Mouse (Mus musculus) monocyte, adult 5-6 weeks (primary cell): ENCODE results near the gene Orai1. TPM values are rescaled to one million over a fixed set of nuclear protein-coding genes. Genes with fewer than 3 reads are reported as not detected.
A peak's percentile ranks its signal among the peaks of the same experiment; 100 is the strongest.

ENCODE experiments used
- ATAC-seq: fragments of 153-309, 156-312 bp; replicated peaks from 2 replicates; pipeline ENCODE4 v1.8.0; 2017; ENCODE audit warnings: mild to moderate bottlenecking; ENCODE audit not compliant: low TSS enrichment, insufficient number of reproducible peaks, severe bottlenecking, poor library complexity, low FRiP score
- total RNA-seq: library from RNA; stranded (forward); fragments of 200-1000, 200-491, 200-594 nt; gene quantifications from 3 replicates; pipeline ENCODE4 v1.2.3, GENCODE M21; 2017

Gene Orai1
- total RNA-seq, 1 experiment from 2014 or later: 17.2 TPM

DNA sequence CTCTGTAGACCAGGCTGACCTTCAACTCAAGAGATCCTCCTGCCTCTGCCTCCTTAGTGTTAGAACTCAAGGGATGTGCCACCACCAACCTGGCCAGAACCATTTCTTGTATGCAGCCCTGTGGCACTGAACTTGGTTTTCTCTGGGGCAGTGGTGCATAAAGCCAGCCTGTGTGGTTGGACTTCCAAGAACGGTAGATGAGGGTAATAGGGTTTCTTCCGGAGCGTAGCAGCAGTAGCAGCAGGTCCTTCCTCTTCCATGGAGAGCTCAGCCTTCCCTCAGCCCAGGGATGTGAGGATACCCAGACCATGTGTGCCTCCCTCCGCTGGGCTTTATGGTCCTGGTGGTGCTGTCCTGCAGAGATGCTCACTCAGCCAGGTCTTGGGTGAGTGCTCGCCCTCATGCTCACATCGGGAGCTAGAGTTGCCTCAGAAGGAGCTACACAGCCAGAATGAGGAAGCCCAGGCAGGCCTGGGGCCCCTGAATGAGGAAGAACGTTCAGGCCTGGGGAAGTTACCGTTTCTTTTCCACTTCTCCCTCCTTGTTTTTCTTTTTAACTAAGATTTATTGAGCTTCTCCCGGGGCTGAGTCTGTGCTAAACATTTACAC, 10.2 kb downstream of the Orai1 start:
- peak; percentile 93 for ATAC-seq

- no peak for ATAC-seq
Observed at GRCm38 (mm10) chr5:123026414-123026813, 11.5 kb downstream of the Orai1 start.

GRCm38 (mm10) chr5:123027436-123027835, 12.6 kb downstream of the Orai1 start:
- peak; percentile 24; the same call in 1 of the 2 replicates for ATAC-seq

DNA sequence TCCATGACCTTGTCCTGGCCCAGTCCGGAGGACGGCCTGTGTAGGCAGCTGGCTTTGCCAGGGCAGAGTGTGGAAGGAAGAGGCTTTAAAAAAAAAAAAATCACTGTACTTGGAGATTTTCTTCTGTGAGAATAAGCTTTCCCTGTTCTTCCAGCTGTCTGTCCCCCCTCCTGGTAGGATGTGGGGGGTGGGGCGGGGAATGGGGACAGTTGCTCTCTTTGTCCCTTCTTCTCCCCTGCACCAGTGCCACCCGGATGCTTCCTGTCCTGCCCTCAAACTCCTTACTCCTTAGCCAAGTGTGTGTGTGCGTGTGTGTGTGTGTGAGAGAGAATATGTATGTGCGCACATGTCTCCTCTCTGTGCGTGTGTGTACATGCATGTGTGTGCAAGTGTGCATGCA, 14.9 kb downstream of the Orai1 start:
- ATAC-seq: no peak

GRCm38 (mm10) chr5:123031312-123031711, 16.4 kb downstream of the Orai1 start:
- no peak for ATAC-seq

DNA sequence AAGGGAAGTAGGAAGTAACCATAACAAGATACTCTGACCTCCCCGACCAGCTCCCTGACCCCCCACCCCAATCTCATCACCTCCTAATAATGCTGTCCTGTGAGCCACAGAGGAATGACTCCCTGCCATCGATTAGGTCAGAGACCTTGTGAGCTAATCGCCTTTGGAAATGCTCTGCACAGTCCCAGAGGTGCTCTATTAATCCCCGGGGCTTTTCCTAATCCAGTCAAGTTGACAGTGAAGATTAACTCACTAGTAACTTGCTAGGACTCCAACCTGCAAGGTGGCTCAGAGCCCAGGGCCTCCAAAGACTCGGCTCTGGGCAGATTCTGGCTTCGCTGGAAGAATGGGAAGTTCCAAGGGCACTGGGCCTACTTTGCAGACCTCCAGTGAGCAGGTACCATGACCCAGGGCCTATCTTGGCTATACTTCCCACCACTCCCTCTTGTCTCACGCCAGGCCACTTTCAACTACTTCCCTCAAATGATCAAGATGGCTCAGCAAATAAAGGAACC, 18.8 kb downstream of the Orai1 start:
- no peak for ATAC-seq

- ATAC-seq: no peak
Observed at GRCm38 (mm10) chr5:123035089-123035488, 20.2 kb downstream of the Orai1 start.

- no peak for ATAC-seq
Observed at GRCm38 (mm10) chr5:123035564-123035963, 20.7 kb downstream of the Orai1 start.

DNA sequence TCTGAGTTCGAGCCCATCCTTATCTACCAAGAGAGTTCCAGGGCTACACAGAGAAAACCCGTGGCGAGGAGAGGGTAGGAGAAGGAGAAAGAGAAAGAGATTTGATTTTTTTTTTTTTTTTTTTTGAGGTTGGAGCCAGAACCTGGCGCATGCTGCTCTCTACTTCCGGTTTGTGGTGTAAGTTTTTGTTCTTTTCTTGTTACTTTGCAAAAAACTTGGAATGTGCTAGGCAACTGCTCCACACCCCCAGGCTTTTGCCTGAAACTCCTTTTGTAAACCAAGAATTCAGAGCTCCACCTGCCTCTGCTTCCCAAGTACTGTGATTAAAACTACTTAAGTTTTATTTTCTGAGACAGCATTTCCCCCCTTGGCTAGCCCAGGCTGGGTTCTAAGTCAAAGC, 23.2 kb downstream of the Orai1 start:
- ATAC-seq: no peak

DNA sequence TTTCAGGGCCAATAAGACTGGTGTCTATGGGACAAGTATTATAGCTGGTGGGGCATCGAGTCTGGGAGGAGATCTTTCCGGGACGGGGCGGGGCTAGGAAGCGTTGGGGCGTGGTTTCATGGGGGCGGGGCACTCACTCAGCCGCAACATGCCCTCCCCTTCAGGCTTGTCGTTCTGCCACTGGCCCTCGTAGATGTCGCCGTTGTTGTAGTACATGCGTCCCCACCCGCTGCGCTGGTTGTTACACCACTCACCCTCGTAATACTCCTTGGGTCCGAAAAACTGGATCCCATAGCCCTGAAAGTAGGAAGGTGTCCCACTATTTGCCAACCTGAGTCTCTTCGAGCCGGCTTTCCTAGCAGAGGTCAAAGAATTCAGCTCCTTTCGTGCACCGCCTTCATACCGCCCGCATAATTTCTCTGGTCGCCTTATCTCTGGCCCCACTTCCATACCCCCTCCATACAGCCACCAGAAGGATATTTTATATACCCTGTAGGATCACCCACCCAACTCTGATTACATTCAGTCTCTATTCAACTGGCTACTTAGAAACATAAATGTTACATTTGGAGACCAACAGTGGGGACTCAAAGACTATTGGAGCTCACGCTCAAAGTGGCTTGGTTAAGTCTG, 24.4 kb downstream of the Orai1 start:
- peak; percentile 94 for ATAC-seq

- ATAC-seq: no peak
Observed at GRCm38 (mm10) chr5:123040796-123041195, 25.9 kb downstream of the Orai1 start.

- no peak for ATAC-seq
Observed at GRCm38 (mm10) chr5:123043856-123044255, 29.0 kb downstream of the Orai1 start.

- peak; percentile 62; the same call in 1 of the 2 replicates for ATAC-seq
Observed at GRCm38 (mm10) chr5:123045561-123046295, 30.9 kb downstream of the Orai1 start.

- ATAC-seq: no peak
Observed at GRCm38 (mm10) chr5:123046916-123047315, 32.0 kb downstream of the Orai1 start, which contains the start of gene Morn3. Gene Morn3 (minus strand): TSS chr5:123047016.

DNA sequence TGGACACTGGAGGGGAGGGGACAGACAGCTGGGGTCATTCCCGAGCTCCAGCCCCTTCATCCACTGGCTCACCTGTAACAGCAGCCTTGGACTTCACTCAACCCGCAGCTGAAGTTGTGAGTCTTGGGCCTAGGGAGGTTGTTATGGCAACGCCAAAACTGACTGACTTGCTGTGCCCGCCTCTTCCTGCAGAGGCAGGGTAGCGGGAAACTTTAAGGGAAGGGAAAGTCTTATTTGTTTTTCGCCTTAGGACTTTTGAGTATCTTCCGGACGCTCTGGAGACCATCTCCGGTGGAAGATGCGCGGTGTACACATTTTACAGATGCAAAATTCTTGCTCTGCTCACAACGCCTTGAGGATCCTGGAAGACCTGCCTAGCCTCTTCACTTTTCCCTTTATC, 34.4 kb downstream of the Orai1 start:
- no peak for ATAC-seq

DNA sequence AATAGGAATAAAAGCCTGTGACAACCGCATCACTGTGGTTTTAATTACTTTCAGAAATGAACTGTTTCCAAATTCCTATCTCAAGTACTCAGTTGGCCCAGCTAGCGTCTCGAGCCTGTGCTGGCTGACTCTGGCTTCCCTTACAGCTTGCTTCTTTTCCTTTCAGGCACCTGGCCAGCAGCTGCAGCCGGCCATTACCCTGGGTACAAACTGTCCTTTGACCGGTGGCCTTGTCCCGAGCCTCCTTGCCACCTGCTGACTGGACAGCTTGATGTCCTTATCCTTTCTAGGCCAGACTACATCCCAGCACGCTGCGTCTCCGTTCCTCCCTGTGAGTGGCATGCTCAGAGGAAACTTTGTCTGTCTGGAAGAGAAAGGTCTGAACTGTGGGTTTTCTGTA, 36.0 kb downstream of the Orai1 start:
- ATAC-seq: no peak

DNA sequence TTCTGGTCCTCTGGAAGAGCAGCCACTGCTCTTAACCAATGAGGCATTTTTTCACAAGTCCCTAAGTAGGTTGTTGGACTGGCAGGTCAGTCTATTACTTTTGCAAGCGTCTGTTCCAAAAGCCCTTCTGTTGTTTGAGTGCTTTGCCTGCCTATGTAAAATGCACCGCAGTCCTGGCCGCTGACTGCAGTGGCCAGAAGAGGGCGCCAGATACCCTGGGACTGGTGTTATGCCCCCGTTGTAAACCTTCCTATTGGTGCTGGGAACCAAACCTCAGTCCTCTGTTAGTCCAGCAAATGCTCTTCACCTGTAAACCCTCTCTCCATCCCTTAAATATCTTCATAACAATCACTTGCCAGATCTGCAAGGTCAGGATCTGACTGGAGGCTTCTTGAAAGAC, 36.9 kb downstream of the Orai1 start:
- no peak for ATAC-seq

- peak; percentile 94 for ATAC-seq
Observed at GRCm38 (mm10) chr5:123057366-123058250, 42.7 kb downstream of the Orai1 start.
